Mouse (Mus musculus) CH12.LX (cell line): ENCODE data around the gene Srsf2. TPM values are rescaled to one million over a fixed set of nuclear protein-coding genes. Genes with fewer than 3 reads are reported as not detected.
"Not testable (repeated sequence)": the region's sequence is repeated elsewhere in the genome, so short reads cannot be mapped to it uniquely, and the experiment has no call there.

ENCODE experiments used
- DNase-seq: peaks from one replicate; pipeline ENCODE4 v3.0.0-alpha.2; 2013; ENCODE audit errors: extremely low read depth
- H3K27ac ChIP-seq: 2 replicates; pipeline ENCODE4 v1.5.1; 2012; ENCODE audit warnings: low read depth, mild to moderate bottlenecking, control low read depth, moderate library complexity; ENCODE audit not compliant: insufficient read depth
- H3K27me3 ChIP-seq: replicated peaks from 2 replicates; pipeline ENCODE3; 2012; ENCODE audit warnings: inconsistent platforms
- H3K36me3 ChIP-seq, 2 experiments: replicated peaks in 1 of 2; 2 replicates each; pipeline versions ENCODE3 to v1.6.1; 2012; ENCODE audit warnings: inconsistent platforms in 1 of 2, low read length in 1 of 2, mild to moderate bottlenecking in 1 of 2, mixed read lengths in 1 of 2, moderate library complexity in 1 of 2; ENCODE audit not compliant: control insufficient read depth in 1 of 2, insufficient read depth in 1 of 2
- H3K4me1 ChIP-seq, 2 experiments: 2 replicates each; pipeline ENCODE4 v1.6.1; 2012; ENCODE audit warnings: inconsistent platforms in 1 of 2, moderate library complexity in 1 of 2; ENCODE audit not compliant: insufficient read depth in 2 of 2, control insufficient read depth in 1 of 2
- H3K4me2 ChIP-seq: 2 replicates; pipeline ENCODE4 v1.6.1; 2012; ENCODE audit warnings: low read depth, mild to moderate bottlenecking, control low read depth; ENCODE audit not compliant: poor library complexity, insufficient read depth, severe bottlenecking
- H3K4me3 ChIP-seq, 3 experiments: fragments of 150-350 bp in 1 of 3; sonication (generic) in 1 of 3; replicated peaks in 1 of 3; 2 replicates each; pipeline versions ENCODE3 to v1.5.1; 2011 to 2012; ENCODE audit warnings: low read depth in 2 of 3, low read length in 2 of 3, mild to moderate bottlenecking in 2 of 3, moderate library complexity in 2 of 3, control low read depth in 1 of 3, improper control_type of control experiment in 1 of 3, inconsistent platforms in 1 of 3, mixed read lengths in 1 of 3; ENCODE audit not compliant: poor library complexity in 1 of 3
- H3K79me2 ChIP-seq: replicated peaks from 2 replicates; pipeline ENCODE4 v1.6.1; 2012; ENCODE audit warnings: mild to moderate bottlenecking, moderate library complexity; ENCODE audit not compliant: control insufficient read depth, poor library complexity, insufficient read depth, severe bottlenecking; ENCODE audit errors: extremely low read depth
- H3K9ac ChIP-seq: 2 replicates; pipeline ENCODE4 v1.6.1; 2012; ENCODE audit warnings: low read depth, mild to moderate bottlenecking, control low read depth, moderate library complexity; ENCODE audit not compliant: insufficient read depth
- H3K9me3 ChIP-seq: replicated peaks from 2 replicates; pipeline ENCODE3; 2012; ENCODE audit warnings: low read length, inconsistent platforms, mixed read lengths
- HCFC1 ChIP-seq: IDR thresholded peaks from 2 replicates; pipeline ENCODE4 v1.6.1; 2012; ENCODE audit warnings: low read depth, mild to moderate bottlenecking, inconsistent platforms, low read length, improper control_type of control experiment
- KAT2A ChIP-seq: IDR thresholded peaks from 2 replicates; pipeline ENCODE4 v1.6.1; 2012; ENCODE audit warnings: low read length, improper control_type of control experiment, inconsistent platforms; ENCODE audit not compliant: insufficient replicate concordance
- MAZ ChIP-seq: IDR thresholded peaks from 2 replicates; pipeline ENCODE4 v1.6.1; 2012; ENCODE audit warnings: low read depth, mild to moderate bottlenecking, inconsistent platforms, low read length, improper control_type of control experiment, moderate library complexity
- MXI1 ChIP-seq: IDR thresholded peaks from 2 replicates; pipeline ENCODE4 v1.6.1; 2011; ENCODE audit warnings: mild to moderate bottlenecking, low read depth, low read length, improper control_type of control experiment
- NRF1 ChIP-seq: IDR thresholded peaks from 2 replicates; pipeline ENCODE4 v1.6.1; 2014; ENCODE audit warnings: low read depth, mild to moderate bottlenecking, inconsistent platforms, low read length, improper control_type of control experiment, moderate library complexity
- PAX5 ChIP-seq: IDR thresholded peaks from 2 replicates; pipeline ENCODE4 v1.6.1; 2012; ENCODE audit warnings: low read length, inconsistent platforms, mixed read lengths
- POLR2A ChIP-seq: IDR thresholded peaks from 2 replicates; pipeline ENCODE4 v1.6.1; 2011; ENCODE audit warnings: low read depth, mild to moderate bottlenecking, improper control_type of control experiment, low read length
- SIN3A ChIP-seq: IDR thresholded peaks from 2 replicates; pipeline ENCODE4 v1.6.1; 2012; ENCODE audit warnings: low read length, improper control_type of control experiment, inconsistent platforms
- SMC3 ChIP-seq: IDR thresholded peaks from 2 replicates; pipeline ENCODE4 v1.6.1; 2011; ENCODE audit warnings: low read depth, low read length, improper control_type of control experiment
- TBP ChIP-seq: conservative IDR thresholded peaks from 2 replicates; pipeline ENCODE4 v1.6.1; 2011; ENCODE audit warnings: low read depth, low read length, improper control_type of control experiment
- UBTF ChIP-seq: IDR thresholded peaks from 2 replicates; pipeline ENCODE4 v1.6.1; 2012; ENCODE audit warnings: low read depth, mild to moderate bottlenecking, inconsistent platforms, low read length, improper control_type of control experiment, moderate library complexity
- USF1 ChIP-seq: IDR thresholded peaks from 2 replicates; pipeline ENCODE4 v1.6.1; 2014; ENCODE audit warnings: low read depth, mild to moderate bottlenecking, inconsistent platforms, low read length, improper control_type of control experiment
- ZC3H11A ChIP-seq: IDR thresholded peaks from 2 replicates; pipeline ENCODE4 v1.6.1; 2012; ENCODE audit warnings: low read depth, mild to moderate bottlenecking, inconsistent platforms, low read length, improper control_type of control experiment
- ZKSCAN1 ChIP-seq: IDR thresholded peaks from 2 replicates; pipeline ENCODE4 v1.6.1; 2012; ENCODE audit warnings: low read depth, inconsistent platforms, low read length, improper control_type of control experiment, borderline replicate concordance
- ZNF384 ChIP-seq: IDR thresholded peaks from 2 replicates; pipeline ENCODE4 v1.6.1; 2012; ENCODE audit warnings: low read depth, low read length, improper control_type of control experiment, inconsistent platforms
- dilution Hi-C: fragments of 300-500 bp; cut with MboI; formaldehyde crosslinking; loops from 2 replicates; pipeline ENCODE4 v1.14.3; 2020; ENCODE audit warnings: low sequenced_read_pairs; ENCODE audit not compliant: extremely low pct_unique_long_range_greater_than_20kb, extremely low pct_ligation_motif_present
- in situ Hi-C: fragments of 300-500 bp; cut with MboI; formaldehyde crosslinking; loops from 3 replicates; pipeline ENCODE4 v1.14.3; 2019; ENCODE audit warnings: low sequenced_read_pairs, low pct_ligation_motif_present, low pct_unique_long_range_greater_than_20kb, mixed read lengths
- polyA plus RNA-seq: library from polyadenylated mRNA; unstranded; fragments of >175 nt; gene quantifications from 2 replicates; pipeline ENCODE4 v1.2.1, GENCODE M21; 2012; ENCODE audit warnings: low read depth; ENCODE audit not compliant: insufficient read length
- total RNA-seq, 2 experiments: library from RNA; depleted of rRNA; stranded (reverse); fragments of 300-350 nt in 1 of 2; fragments of >200 nt in 1 of 2; gene quantifications; 2 replicates each; pipeline ENCODE4 v1.2.3; 2012 to 2014

Gene Srsf2
- total RNA-seq (2012; rRNA removed), result 298 and 478 TPM in 2 replicates
- 443 and 471 TPM in 2 replicates for total RNA-seq (2014; rRNA removed)
- 1,116 and 1,224 TPM in 2 replicates for polyA plus RNA-seq

GRCm38 (mm10) chr11:116852891-116853511 lies at the start of gene Srsf2:
Gene Srsf2 (minus strand): TSS chr11:116853094.
- H3K4me1 ChIP-seq, result peaks cover 0 to 32% of the 10 kb centered on the region in 2 experiments; a peak in 2 of 4 replicates
- peaks cover 40% of the 10 kb centered on the region for H3K79me2 ChIP-seq
- peak within 1 kb of the TSS; percentile 97 for H3K4me2 ChIP-seq
- dilution Hi-C loops (no loop called here), in situ Hi-C loops (no loop called here)
- H3K27ac ChIP-seq, result peak within 1 kb of the TSS; percentile 92
- H3K9ac ChIP-seq, result peak within 1 kb of the TSS; percentile 92
- peak; percentile 95 for DNase-seq
- no peak for TF ChIP-seq MXI1
- TF ChIP-seq TBP, result peak; percentile 98
- no peak for TF ChIP-seq ZNF384
- peak; percentile 99 for TF ChIP-seq POLR2A
- peak; percentile 70 for TF ChIP-seq UBTF
- H3K4me3 ChIP-seq, result peak within 1 kb of the TSS; percentile 88 to 95 (median 92)
- H3K36me3 ChIP-seq, result peaks cover 26 to 44% of the 10 kb centered on the region in 2 experiments
- no peaks in the 10 kb centered on the region for H3K9me3 ChIP-seq
- no peaks in the 10 kb centered on the region for H3K27me3 ChIP-seq

- DNase-seq, H3K4me1 ChIP-seq, H3K9ac ChIP-seq, H3K4me2 ChIP-seq, H3K27ac ChIP-seq, in situ Hi-C loops, H3K79me2 ChIP-seq, H3K9me3 ChIP-seq, dilution Hi-C loops, H3K36me3 ChIP-seq, H3K4me3 ChIP-seq: not testable (repeated sequence)
- peaks cover 32% of the 10 kb centered on the region for H3K27me3 ChIP-seq
Observed at GRCm38 (mm10) chr11:116902588-116902987, 49.7 kb upstream of the Srsf2 start.

GRCm38 (mm10) chr11:116899247-116899646 lies 46.4 kb upstream of the Srsf2 start:
- Histone ChIP-seq H3K9me3 (peaks cover 4% of the 10 kb centered on the region), H3K79me2 (no peaks in the 10 kb centered on the region), H3K27me3 (peaks cover 10% of the 10 kb centered on the region), H3K36me3 (no peaks in the 10 kb centered on the region), H3K4me1 (peaks cover 0 to 16% of the 10 kb centered on the region in 2 experiments; a peak in 2 of 4 replicates), H3K9ac (no peak overlapping the region), H3K4me3 (no peak overlapping the region), H3K27ac (no peak overlapping the region), H3K4me2 (no peak overlapping the region)
- DNase-seq, result no peak
- in situ Hi-C loops, result no loop called here
- TF ChIP-seq HCFC1 (no peak), ZKSCAN1 (no peak), SMC3 (no peak), ZC3H11A (no peak), SIN3A (no peak), TBP (no peak), PAX5 (no peak), USF1 (no peak), MAZ (no peak), KAT2A (no peak), NRF1 (no peak)
- dilution Hi-C loops, result no loop called here
